Mouse (Mus musculus) neural tube, embryonic 10.5 days (tissue): ENCODE data around the gene Hsph1.

ENCODE experiments used
- DNase-seq: peaks from one replicate; pipeline ENCODE4 v3.0.0-alpha.2; 2017; ENCODE audit warnings: low spot score; ENCODE audit errors: extremely low spot score

The Hsph1 gene

GRCm38 (mm10) chr5:149642366-149642765, 6.2 kb upstream of the Hsph1 start:
- DNase-seq, result no peak

DNA sequence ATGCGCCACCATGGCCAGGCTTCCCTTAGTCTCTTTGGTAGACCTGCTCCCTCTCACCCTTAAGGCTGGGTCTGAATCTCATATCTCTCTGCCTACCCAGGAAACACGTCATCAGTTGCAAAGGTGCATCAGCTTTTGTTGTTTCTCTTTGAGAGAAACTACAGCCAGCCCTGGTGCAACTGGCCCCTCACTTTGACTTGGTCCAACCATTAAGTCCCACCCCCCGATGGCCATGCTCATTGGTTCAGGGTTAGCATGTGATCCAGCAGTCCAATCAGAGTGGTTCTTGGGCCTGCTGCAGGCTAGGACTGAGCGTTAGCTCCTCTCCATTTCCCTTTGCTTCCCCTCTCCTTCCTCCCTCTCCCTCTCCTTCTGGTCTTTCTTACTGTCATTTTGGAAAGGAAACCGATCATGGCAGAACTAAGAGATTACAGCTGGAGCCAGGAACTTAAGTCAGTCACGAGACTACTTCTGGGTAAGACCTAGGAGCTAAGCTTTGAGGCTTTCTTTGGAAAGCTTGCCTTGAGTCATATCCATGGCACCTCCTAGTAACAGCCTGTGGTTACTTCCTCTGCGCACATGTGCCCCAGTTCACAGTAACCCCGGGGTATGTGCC, 5.2 kb upstream of the Hsph1 start:
- no peak for DNase-seq

DNA sequence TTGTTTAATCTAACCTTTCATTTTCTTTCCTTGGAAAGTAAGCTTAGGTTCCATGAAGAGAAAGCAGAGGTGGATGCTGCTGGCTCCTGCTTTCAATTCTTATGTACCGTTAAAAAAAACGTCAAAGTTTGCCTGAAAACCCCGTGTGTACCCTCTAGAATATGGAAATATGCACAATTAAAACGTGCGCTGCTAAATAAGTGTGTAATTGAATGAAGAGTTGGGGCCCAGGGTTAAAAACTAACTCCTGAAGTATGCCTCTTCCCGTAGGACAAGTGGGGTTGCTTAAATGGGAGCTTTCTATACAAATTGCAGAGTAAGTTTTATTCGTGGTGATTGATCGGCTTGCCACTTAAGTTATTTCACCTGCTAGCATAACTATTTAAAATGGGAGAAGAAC, 1.1 kb upstream of the Hsph1 start:
- no peak for DNase-seq

DNA sequence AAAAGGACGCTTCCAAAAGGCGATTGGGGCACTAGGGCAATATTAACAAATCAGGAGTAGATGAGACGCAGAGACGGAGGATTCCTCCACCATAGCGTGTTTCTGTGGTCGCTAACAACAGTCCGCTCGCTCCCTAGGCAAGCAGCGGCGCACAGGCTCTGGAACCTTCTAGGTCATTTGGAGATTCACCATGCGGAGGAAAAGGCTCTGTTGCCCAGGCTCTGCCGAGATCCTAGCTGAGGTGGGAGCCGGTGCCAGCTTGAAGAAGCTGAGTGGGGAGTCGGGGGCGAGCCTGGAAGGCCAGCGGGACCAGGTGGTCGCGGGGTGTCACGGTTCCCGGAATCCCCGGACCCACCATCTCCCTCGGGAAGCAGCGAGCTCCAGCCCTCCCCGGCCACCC, 620 bp downstream of the Hsph1 start:
- DNase-seq, result no peak

GRCm38 (mm10) chr5:149634409-149635035, 1.7 kb downstream of the Hsph1 start:
- DNase-seq, result no peak

DNA sequence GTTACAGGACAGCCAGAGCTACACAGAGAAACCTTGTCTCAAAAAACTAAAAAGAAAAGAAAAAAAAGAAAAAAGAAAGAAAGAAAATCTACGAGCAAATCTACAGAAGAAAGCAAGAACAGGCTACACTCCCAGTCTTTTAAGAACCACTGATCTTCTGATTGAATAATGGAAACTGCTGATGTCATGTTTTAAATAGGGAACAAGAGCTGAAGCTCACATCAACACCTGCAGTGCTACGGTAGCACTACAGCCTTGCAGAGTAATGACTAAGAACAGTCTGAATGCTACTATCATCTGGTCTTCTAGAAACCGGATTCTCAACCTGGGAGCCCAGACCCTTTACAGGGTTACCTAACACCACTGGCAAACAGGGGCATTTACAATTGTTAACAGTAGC, 10.6 kb downstream of the Hsph1 start:
- no peak for DNase-seq

GRCm38 (mm10) chr5:149623815-149624675, 12.1 kb downstream of the Hsph1 start:
- no peak for DNase-seq

GRCm38 (mm10) chr5:149622644-149623043, 13.5 kb downstream of the Hsph1 start:
- no peak for DNase-seq

DNA sequence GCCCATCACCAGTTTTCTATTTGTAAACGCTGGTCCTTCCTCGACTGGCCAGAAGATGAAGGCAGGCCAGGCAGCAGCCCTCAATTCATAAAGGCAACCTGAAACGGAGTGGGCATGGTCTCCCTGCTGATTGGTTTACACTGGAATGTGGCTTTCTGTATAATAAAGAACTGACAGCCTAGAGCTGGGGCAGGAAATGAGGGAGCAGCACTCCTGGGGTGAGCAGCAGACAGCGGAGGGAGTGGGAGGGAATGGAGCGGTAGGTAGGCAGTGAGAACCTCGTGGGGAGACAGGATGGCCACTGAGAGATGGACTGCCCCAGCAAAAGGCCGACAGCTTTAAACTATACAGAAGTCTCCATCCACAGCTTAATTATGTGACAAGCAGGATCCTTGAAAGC, 14.0 kb downstream of the Hsph1 start:
- DNase-seq, result no peak

DNA sequence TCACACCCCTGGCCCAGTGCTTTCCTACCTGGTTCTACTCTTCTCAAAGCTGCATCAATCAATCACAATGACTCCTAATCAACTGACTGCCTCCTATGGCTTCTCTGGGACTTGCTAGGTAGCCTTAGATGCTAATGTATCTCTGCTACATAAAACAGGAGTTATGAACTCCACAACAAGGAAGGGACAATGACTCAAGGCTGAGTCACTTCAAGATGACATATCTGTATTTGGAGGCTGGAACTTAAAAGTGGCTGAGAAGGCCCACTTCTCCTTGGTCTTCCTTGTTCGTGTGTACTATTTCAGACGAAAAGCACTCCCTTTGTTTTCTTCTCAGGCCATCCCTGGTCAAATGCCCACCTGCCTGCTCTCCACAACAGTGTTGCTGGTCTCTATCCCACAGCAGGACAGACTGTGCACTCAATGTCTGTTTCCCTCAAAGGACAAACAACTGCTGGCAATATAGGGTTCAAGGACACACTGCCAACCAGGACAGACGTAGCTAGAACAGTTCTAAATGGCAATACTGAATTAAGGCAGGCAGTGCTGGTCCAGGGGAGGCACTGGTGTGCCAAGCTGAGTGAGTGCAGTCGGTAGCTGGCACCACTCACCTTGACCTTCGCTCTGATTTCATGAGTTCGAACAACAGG, 18.3 kb downstream of the Hsph1 start:
- DNase-seq, result no peak

DNA sequence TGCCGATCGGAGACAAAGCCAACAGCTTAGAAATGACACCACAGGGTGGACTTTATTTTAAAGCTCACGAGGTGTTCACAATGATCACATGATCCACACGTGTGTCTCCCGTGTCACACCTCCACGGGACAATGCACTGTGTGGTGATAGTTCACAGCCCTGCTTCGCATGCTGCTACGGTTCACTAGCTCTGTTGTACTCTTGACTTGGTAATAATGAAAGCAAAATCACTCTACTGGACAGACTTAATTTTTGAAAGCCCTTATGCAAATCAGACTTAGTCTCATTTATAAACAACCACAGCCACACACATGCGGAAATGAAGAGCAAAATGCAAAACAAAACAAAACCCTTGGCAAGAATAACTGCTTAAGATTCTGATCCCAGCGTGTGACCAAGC, 19.4 kb downstream of the Hsph1 start:
- DNase-seq, result no peak

DNA sequence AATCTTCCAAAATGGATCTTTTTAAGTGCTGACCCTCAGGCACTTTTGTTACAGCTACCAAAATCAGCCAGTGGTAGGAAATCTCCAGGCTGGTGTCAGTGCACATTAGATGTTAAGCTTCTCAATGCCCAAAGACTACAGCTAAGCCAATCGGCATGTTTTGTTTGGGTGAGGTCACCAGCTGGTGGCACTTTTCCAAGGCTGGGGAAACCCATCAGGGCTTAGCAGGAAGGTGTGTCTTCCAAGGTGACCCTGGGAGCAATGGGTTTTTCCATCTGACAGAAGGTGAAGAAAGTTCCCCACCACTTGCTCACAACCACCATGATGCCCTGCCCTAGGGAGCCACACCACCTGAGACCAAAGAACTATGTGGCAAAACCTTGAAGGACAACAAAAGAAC, 20.0 kb downstream of the Hsph1 start:
- no peak for DNase-seq

- no peak for DNase-seq
Observed at GRCm38 (mm10) chr5:149612740-149613139, 23.4 kb downstream of the Hsph1 start.

DNA sequence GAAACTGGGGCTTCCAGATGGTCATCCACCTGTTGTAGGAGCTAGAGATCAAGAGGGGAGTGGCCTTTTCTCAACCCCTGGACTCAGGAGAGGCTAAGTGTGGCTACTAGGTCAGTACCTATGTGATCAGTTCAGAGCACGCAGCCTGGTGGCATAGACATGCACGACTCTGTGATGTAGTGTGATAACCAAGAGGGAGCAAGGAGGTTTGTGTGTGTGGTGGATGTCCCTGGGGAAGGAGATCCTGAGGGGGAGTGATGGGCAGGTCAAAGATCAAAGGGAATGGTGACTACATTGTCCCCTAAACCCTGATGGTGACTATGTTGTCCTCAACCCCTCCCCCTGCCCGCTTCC, 24.0 kb downstream of the Hsph1 start:
- DNase-seq, result no peak

DNA sequence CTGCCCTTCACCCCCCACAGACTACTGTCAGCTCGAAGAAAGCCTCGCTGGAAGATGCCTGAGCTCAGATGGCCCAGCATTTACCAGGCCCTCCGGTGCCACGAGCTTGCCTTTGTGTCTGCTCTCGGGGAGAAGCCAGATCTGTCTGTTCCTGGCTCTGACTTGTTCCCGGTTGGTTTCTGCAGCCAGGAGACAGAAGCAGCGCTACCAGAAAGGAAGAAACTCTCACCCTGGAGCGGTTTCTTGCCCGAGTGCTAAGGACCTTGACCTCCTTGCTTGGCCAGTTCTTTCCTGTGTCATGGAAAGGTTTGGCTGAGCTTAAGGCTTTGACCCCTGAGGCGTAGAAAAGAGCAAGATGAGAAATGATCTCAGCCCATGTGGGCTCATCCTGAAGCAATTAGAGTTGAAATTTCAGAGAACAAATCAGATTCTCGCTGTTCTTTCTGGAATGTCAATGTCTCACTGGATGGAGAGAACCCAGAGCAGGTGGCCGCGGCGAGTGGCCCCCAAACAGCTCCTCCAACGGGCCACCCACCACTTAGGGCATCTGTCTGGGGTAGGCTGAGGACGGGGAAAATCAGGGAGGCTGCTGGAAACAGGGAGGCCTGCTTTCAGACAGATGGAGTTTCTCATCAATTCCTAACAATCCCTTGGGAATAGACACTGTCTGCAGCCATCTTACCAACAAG, 24.6 kb downstream of the Hsph1 start:
- DNase-seq, result peak; percentile 23

GRCm38 (mm10) chr5:149607083-149607720, 29.0 kb downstream of the Hsph1 start:
- DNase-seq, result no peak

GRCm38 (mm10) chr5:149603241-149603640, 32.9 kb downstream of the Hsph1 start:
- no peak for DNase-seq

DNA sequence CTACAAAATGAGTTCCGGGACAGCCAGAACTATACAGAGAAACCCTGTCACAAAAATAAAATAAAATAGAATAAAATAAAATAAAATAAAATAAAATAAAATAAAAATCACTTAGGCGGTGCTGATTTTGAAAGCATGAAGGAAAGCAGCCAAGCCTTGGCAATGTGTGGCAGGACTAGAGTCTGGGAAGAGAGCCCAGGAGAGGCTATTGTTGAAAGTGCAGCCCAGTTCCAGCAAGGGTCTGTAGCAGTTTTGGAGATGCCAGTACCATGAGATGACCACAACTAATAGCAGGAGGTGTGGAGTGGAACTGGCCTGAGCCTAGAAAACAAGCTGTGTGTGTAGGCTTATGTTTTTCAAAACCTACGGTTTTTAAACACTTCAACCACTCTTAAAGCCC, 34.2 kb downstream of the Hsph1 start:
- DNase-seq, result no peak

- no peak for DNase-seq
Observed at GRCm38 (mm10) chr5:149597351-149597750, 38.8 kb downstream of the Hsph1 start.

DNA sequence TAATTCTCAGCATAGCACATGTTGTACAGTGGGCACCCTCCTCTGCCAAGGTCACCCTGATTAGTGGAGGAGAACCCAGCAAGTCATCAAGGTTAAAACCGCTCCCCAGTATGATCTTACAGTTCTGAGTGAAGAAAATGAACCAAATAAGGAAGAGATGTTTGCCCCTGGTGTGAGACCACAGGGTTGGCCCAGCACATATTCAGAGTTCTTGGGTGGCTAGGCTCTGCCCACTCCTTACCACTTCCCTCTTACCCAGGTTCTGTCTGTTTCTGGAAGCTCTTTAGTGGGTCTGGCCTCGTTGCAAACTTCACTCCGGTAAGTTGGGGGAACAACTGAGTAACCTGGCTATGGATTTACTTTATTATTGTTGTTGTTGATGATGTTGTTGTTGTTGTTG, 42.0 kb downstream of the Hsph1 start:
- DNase-seq, result no peak

- DNase-seq, result no peak
Observed at GRCm38 (mm10) chr5:149589932-149590331, 46.2 kb downstream of the Hsph1 start.
